Mouse (Mus musculus) intestine, embryonic 15.5 days (tissue): ENCODE measurements around the gene Fbp1. TPM values are rescaled to one million over a fixed set of nuclear protein-coding genes. Genes with fewer than 3 reads are reported as not detected.
"Not testable (repeated sequence)": the region's sequence is repeated elsewhere in the genome, so short reads cannot be mapped to it uniquely, and the experiment has no call there.

Experiments
- ATAC-seq: fragments of 200-750 bp; cut with Nextera tagmentation; 2 replicates; pipeline ENCODE4 v1.8.0; 2017; ENCODE audit warnings: moderate TSS enrichment, moderate library complexity
- H3K27ac ChIP-seq: fragments of 300-500 bp; sonication (generic); 2 replicates; pipeline ENCODE4 v1.5.1; 2015; ENCODE audit warnings: mild to moderate bottlenecking, inconsistent platforms
- H3K27me3 ChIP-seq: fragments of 300-500 bp; sonication (generic); replicated peaks from 2 replicates; pipeline ENCODE4 v1.6.1; 2015; ENCODE audit warnings: inconsistent platforms
- H3K36me3 ChIP-seq: fragments of 300-500 bp; sonication (generic); 2 replicates; pipeline ENCODE4 v1.6.1; 2015; ENCODE audit warnings: inconsistent platforms
- H3K4me1 ChIP-seq: fragments of 300-500 bp; sonication (generic); replicated peaks from 2 replicates; pipeline ENCODE4 v1.6.1; 2015; ENCODE audit warnings: inconsistent platforms
- H3K4me2 ChIP-seq: fragments of 300-500 bp; sonication (generic); replicated peaks from 2 replicates; pipeline ENCODE4 v1.6.1; 2015; ENCODE audit warnings: mild to moderate bottlenecking, inconsistent platforms
- H3K4me3 ChIP-seq: fragments of 300-500 bp; sonication (generic); replicated peaks from 2 replicates; pipeline ENCODE4 v1.5.1; 2015; ENCODE audit warnings: inconsistent platforms
- H3K9ac ChIP-seq: fragments of 300-500 bp; sonication (generic); 2 replicates; pipeline ENCODE4 v1.6.1; 2015; ENCODE audit warnings: inconsistent platforms
- H3K9me3 ChIP-seq: fragments of 300-500 bp; sonication (generic); 2 replicates; pipeline ENCODE4 v1.6.1; 2016; ENCODE audit warnings: inconsistent platforms
- WGBS: fragments of 180-500 bp; shearing (Covaris S2); methylation state at CpG from one replicate; pipeline ENCODE4 v1.1.7; 2015; 5-methylcytosine and 5-hydroxymethylcytosine counted together
- polyA plus RNA-seq: library from polyadenylated mRNA; unstranded; fragments of >200 nt; fragmentation: Nextera tagmentation; extraction: Ambion mirVana; gene quantifications from 2 replicates; pipeline ENCODE4 v1.2.1, GENCODE M21; 2015

The Fbp1 gene
- polyA plus RNA-seq = 2.2 and 4.0 TPM in 2 replicates

GRCm38 (mm10) chr13:62887712-62888441, at the start of gene Fbp1:
Fbp1 (minus strand) TSS chr13:62888282.
- ATAC-seq = peak; percentile 88
- Histone ChIP-seq H3K27me3 (peaks cover 12% of the 10 kb centered on the region), H3K4me2 (peak within 1 kb of the TSS; percentile 66), H3K4me3 (peak within 1 kb of the TSS; percentile 29), H3K9ac (peak within 1 kb of the TSS; percentile 18; the same call in 1 of the 2 replicates), H3K9me3 (no peaks in the 10 kb centered on the region), H3K36me3 (no peaks in the 10 kb centered on the region), H3K27ac (no peak within 1 kb of the TSS), H3K4me1 (peaks cover 6% of the 10 kb centered on the region; the same call in 1 of the 2 replicates)
- 4% methylated on average over 29 of the region's 29 CpGs for WGBS

DNA sequence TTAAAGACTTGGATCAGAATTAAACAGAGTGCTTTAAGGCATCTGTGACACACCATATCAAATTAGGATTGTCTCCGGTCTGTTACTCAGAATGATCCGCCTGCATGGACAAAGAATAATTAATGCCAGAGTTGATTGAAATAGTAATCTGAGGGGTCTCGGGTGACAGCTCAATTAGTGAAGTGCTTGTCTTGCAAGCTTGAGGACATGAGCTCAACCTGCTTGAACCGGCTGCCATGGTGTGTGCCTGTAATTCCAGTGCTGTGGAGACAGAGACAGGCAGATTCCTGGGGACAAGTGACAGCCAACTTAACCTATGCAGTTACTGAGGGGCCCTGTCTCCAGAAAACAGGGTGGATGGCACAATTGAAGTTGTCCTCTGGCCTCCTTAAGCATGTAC, 44.4 kb upstream of the Fbp1 start:
- no peak overlapping the region for H3K9ac ChIP-seq
- no peaks in the 10 kb centered on the region for H3K9me3 ChIP-seq
- no peaks in the 10 kb centered on the region for H3K36me3 ChIP-seq
- WGBS = 84% methylated on average over 4 of the region's 4 CpGs
- no peaks in the 10 kb centered on the region for H3K27me3 ChIP-seq
- H3K27ac ChIP-seq = no peak overlapping the region
- H3K4me3 ChIP-seq = no peak overlapping the region
- no peak for ATAC-seq
- no peaks in the 10 kb centered on the region for H3K4me1 ChIP-seq
- no peak overlapping the region for H3K4me2 ChIP-seq

- no peak for ATAC-seq
- no peak overlapping the region for H3K27ac ChIP-seq
- 49% methylated on average over 9 of the region's 9 CpGs for WGBS
These were observed 41.8 kb upstream of the Fbp1 start for GRCm38 (mm10) chr13:62929766-62930389.

DNA sequence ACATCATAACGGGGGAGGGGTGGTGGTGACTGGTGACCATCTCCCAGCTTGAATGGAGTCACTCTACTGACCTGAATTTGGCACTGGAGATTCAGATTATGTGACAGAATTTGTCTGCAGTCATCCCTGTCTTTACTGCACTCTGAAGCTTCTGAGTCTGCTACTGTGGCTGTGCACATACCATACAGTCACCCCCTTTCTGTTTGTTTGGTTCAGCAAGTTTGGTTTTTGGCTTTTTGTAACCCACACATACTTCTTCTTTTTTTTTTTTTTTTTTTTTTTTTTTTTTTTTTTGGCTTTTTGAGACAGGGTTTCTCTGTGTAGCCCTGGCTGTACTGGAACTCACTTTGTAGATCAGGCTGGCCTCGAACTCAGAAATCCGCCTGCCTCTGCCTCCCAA, 41.1 kb upstream of the Fbp1 start:
- not testable (repeated sequence) for H3K9me3 ChIP-seq, H3K27me3 ChIP-seq, ATAC-seq, H3K9ac ChIP-seq, H3K36me3 ChIP-seq, H3K4me1 ChIP-seq, H3K27ac ChIP-seq, H3K4me2 ChIP-seq, H3K4me3 ChIP-seq
- WGBS = 98% methylated on average over 3 of the region's 3 CpGs

More at GRCm38 (mm10) chr13:62929766-62930389, 41.8 kb upstream of the Fbp1 start:
- Histone ChIP-seq H3K4me1 (no peaks in the 10 kb centered on the region), H3K9ac (no peak overlapping the region), H3K36me3 (no peaks in the 10 kb centered on the region), H3K27me3 (no peaks in the 10 kb centered on the region), H3K4me3 (no peak overlapping the region), H3K9me3 (no peaks in the 10 kb centered on the region), H3K4me2 (no peak overlapping the region)

GRCm38 (mm10) chr13:62927470-62927869, 39.4 kb upstream of the Fbp1 start:
- Histone ChIP-seq H3K9me3 (no peaks in the 10 kb centered on the region), H3K4me1 (no peaks in the 10 kb centered on the region), H3K27me3 (no peaks in the 10 kb centered on the region), H3K4me3 (no peak overlapping the region), H3K9ac (no peak overlapping the region), H3K36me3 (no peaks in the 10 kb centered on the region), H3K4me2 (no peak overlapping the region), H3K27ac (no peak overlapping the region)
- 84% methylated on average over 1 of the region's 1 CpGs for WGBS
- no peak for ATAC-seq

DNA sequence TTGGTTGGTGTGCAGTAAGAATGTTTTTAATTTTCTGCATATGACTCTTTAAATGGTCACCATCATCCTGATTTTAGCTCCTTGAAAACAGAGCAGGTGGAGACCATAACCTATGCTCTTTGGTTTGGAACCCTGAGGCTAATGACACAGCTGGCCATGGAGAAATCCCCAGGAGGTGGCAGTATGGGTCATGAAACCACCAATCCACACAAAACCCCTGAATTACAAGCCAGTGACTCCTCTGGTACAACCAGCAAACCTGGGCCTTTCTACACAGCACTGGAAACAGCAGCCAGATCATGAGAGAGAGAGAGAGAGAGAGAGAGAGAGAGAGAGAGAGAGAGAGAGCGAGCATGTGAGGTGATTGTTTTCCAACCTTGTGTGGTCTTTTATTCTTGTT, 38.4 kb upstream of the Fbp1 start:
- Histone ChIP-seq H3K27me3 (no peaks in the 10 kb centered on the region), H3K9ac (no peak overlapping the region), H3K4me1 (no peaks in the 10 kb centered on the region), H3K4me2 (no peak overlapping the region), H3K36me3 (no peaks in the 10 kb centered on the region), H3K9me3 (no peaks in the 10 kb centered on the region), H3K4me3 (no peak overlapping the region), H3K27ac (no peak overlapping the region)
- WGBS = 75% methylated on average over 1 of the region's 1 CpGs
- no peak for ATAC-seq

GRCm38 (mm10) chr13:62923182-62923581, 35.1 kb upstream of the Fbp1 start:
- no peak for ATAC-seq
- Histone ChIP-seq H3K4me2 (no peak overlapping the region), H3K27me3 (no peaks in the 10 kb centered on the region), H3K27ac (no peak overlapping the region), H3K36me3 (no peaks in the 10 kb centered on the region), H3K4me3 (no peak overlapping the region), H3K4me1 (no peaks in the 10 kb centered on the region), H3K9me3 (no peaks in the 10 kb centered on the region), H3K9ac (no peak overlapping the region)
- 60% methylated on average over 8 of the region's 8 CpGs for WGBS

DNA sequence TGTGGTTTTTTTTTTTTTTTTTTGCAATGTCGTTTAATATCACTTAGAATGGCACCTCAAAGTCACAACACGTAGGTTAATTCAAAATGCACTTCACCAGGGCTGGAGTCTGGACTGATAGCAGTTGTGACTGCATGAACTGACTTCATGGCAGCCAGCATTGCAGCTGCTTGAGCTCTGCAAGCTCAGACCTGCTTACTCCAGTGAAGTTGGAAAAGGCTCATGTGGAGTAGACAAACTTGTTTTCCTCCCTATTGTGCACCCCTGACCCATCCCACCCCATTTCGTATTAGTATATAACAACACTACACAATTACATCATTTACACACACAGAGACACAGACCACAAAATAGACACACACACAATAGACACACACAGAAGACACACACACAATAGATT, 34.6 kb upstream of the Fbp1 start:
- no peak overlapping the region for H3K9ac ChIP-seq
- ATAC-seq = no peak
- H3K27ac ChIP-seq = no peak overlapping the region
- no peaks in the 10 kb centered on the region for H3K4me1 ChIP-seq
- no peaks in the 10 kb centered on the region for H3K27me3 ChIP-seq
- 70% methylated on average over 3 of the region's 3 CpGs for WGBS
- no peak overlapping the region for H3K4me3 ChIP-seq
- no peaks in the 10 kb centered on the region for H3K9me3 ChIP-seq
- H3K4me2 ChIP-seq = no peak overlapping the region
- H3K36me3 ChIP-seq = no peaks in the 10 kb centered on the region

DNA sequence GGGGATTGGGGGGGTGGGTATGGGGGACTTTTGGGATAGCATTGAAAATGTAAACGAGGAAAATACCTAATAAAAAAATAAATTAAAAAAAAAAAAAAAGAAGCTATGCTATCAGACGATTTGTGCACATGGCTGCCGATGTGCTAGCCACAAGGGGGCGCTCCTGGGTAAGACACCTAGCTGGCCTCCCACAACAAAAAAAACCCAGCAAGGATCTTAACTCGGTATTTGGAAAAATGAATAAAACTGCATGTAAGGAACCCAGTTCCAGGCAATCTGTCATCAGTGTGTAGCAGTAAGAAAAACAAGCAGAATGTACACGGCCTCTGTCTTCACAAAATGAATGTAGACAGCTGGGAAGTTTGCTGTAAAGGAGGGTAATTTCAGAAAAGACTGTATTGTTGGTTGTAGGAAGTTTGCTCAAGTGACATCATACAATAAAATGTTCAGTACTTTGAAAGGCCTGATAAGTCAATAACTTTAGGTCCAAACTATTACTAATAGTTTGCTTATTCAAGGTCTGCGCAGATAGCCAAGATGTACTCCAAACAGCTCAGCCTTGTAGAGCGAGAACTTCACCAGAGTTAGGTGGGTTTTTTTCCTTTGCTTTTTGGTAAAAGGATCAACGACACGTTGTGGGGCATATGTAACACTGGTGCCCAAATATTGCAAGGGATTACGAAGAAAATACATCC, 31.7 kb upstream of the Fbp1 start:
- 36% methylated on average over 11 of the region's 11 CpGs for WGBS

GRCm38 (mm10) chr13:62917416-62918110, 29.5 kb upstream of the Fbp1 start:
- Histone ChIP-seq H3K4me1 (no peaks in the 10 kb centered on the region), H3K9ac (no peak overlapping the region), H3K27me3 (no peaks in the 10 kb centered on the region), H3K4me3 (no peak overlapping the region), H3K27ac (no peak overlapping the region), H3K36me3 (no peaks in the 10 kb centered on the region), H3K4me2 (no peak overlapping the region), H3K9me3 (no peaks in the 10 kb centered on the region)
- WGBS = 56% methylated on average over 1 of the region's 1 CpGs
- ATAC-seq = 0 out of 2 replicates have a peak, but pooled peaks have one; percentile 58

More for the DNA sequence above, 31.7 kb upstream of the Fbp1 start:
- Histone ChIP-seq H3K9me3 (no peaks in the 10 kb centered on the region), H3K4me3 (no peak overlapping the region), H3K4me2 (no peak overlapping the region), H3K4me1 (no peaks in the 10 kb centered on the region), H3K27me3 (no peaks in the 10 kb centered on the region), H3K9ac (no peak overlapping the region), H3K27ac (no peak overlapping the region), H3K36me3 (no peaks in the 10 kb centered on the region)
- no peak for ATAC-seq

DNA sequence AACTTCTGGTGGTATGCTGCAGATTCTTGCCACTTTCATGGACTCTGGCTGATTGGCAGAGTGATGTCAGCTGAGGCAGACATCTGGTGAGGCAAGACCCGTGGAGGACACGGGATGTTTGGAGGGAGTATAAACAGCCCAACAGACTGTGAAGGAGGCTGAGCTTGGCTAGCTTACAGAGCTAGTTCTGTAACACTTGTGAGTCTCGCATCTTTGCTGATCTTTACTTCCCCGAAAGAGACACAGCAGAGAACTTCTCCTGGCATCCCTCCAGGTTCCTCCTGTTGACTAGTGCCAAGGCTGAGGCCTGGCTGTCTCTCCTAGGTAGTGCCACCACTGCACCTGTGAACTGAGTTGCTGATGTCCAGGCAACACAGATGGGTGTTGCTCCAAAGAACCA, 28.6 kb upstream of the Fbp1 start:
- Histone ChIP-seq H3K27me3 (no peaks in the 10 kb centered on the region), H3K9me3 (no peaks in the 10 kb centered on the region), H3K4me1 (no peaks in the 10 kb centered on the region), H3K4me3 (no peak overlapping the region), H3K27ac (no peak overlapping the region), H3K9ac (no peak overlapping the region), H3K4me2 (no peak overlapping the region), H3K36me3 (no peaks in the 10 kb centered on the region)
- 0 out of 2 replicates have a peak, but pooled peaks have one; percentile 36 for ATAC-seq
- 32% methylated on average over 4 of the region's 4 CpGs for WGBS

GRCm38 (mm10) chr13:62911575-62911974, 23.5 kb upstream of the Fbp1 start:
- Histone ChIP-seq H3K4me3 (no peak overlapping the region), H3K9ac (no peak overlapping the region), H3K4me1 (0 out of 2 replicates have a peak, but pooled peaks cover 8% of the 10 kb centered on the region), H3K27ac (no peak overlapping the region), H3K9me3 (no peaks in the 10 kb centered on the region), H3K36me3 (no peaks in the 10 kb centered on the region), H3K27me3 (no peaks in the 10 kb centered on the region), H3K4me2 (no peak overlapping the region)
- ATAC-seq = no peak
- 83% methylated on average over 5 of the region's 5 CpGs for WGBS
